Comparison of ENCODE assay signal across 7 mouse cellular contexts in genomic region chr7:49786618-49787382, GRCm38 (mm10). TPM values are rescaled to one million over a fixed set of nuclear protein-coding genes. Genes with fewer than 3 reads are reported as not detected.
DNase-seq lines count a peak whose midpoint lies in the region; ATAC-seq lines count a peak whose summit lies in the region.

No protein-coding gene starts in this region.

- 57% methylated on average over 12 of the region's 12 CpGs for WGBS in limb, embryonic 11.5 days
- 43% methylated on average over 12 of the region's 12 CpGs for WGBS in neural tube, embryonic 15.5 days

- H3K4me1 ChIP-seq in limb, embryonic 11.5 days (ENCODE audit: control insufficient read depth, insufficient read depth, low read length), result no peaks in the 10 kb centered on the region
- 0 out of 2 replicates have a peak, but pooled peaks cover 8% of the 10 kb centered on the region for H3K4me1 ChIP-seq in neural tube, embryonic 15.5 days

- H3K9ac ChIP-seq in limb, embryonic 11.5 days (ENCODE audit: low read length), result no peak overlapping the region
- H3K9ac ChIP-seq in neural tube, embryonic 15.5 days (replicated peaks), result no peak overlapping the region

- no peak overlapping the region for H3K4me2 ChIP-seq in limb, embryonic 11.5 days (ENCODE audit: low read depth, severe bottlenecking)
- no peak overlapping the region for H3K4me2 ChIP-seq in neural tube, embryonic 15.5 days

- H3K9me3 ChIP-seq in limb, embryonic 11.5 days (ENCODE audit: control insufficient read depth, low read length), result no peaks in the 10 kb centered on the region
- no peaks in the 10 kb centered on the region for H3K9me3 ChIP-seq in neural tube, embryonic 15.5 days (replicated peaks)

- no peak overlapping the region for H3K27ac ChIP-seq in limb, embryonic 11.5 days (replicated peaks; ENCODE audit: low read depth, low read length)
- peak overlapping the region; percentile 33 for H3K27ac ChIP-seq in neural tube, embryonic 15.5 days (replicated peaks)

- peak; percentile 54 for DNase-seq in ovary, postnatal 36 days (ENCODE audit: low spot score)
- DNase-seq in ovary, adult 18-20 months (ENCODE audit: low spot score), result no peak
- DNase-seq in limb, embryonic 11.5 days (ENCODE audit: low spot score), result peak; percentile 78

- H3K4me3 ChIP-seq in limb, embryonic 11.5 days (ENCODE audit: low read depth, low read length), result no peak overlapping the region
- H3K4me3 ChIP-seq in neural tube, embryonic 15.5 days (replicated peaks), result no peak overlapping the region

- peak; percentile 71 for ATAC-seq in activated CD4-positive, CD25-positive, alpha-beta regulatory T cell, adult 4 months
- peak; percentile 50 for ATAC-seq in common myeloid progenitor, adult 5-6 weeks (replicated peaks; ENCODE audit: low read depth, poor library complexity, severe bottlenecking)
- peak; percentile 32 to 59; a peak in 1 of 4 replicates for ATAC-seq in hematopoietic stem cell, adult 5-6 weeks (replicated peaks in 1 of 2; ENCODE audit: insufficient read depth in 1 of 2, low FRiP score in 2 of 2, low TSS enrichment in 1 of 2, low read depth in 1 of 2, poor library complexity in 2 of 2, severe bottlenecking in 2 of 2)
- ATAC-seq in limb, embryonic 11.5 days (ENCODE audit: insufficient number of reproducible peaks, low FRiP score, low TSS enrichment, low read depth), result no peak
- ATAC-seq in neural tube, embryonic 15.5 days (ENCODE audit: low FRiP score), result peak; percentile 58; the same call in 1 of the 2 replicates

- H3K27me3 ChIP-seq in limb, embryonic 11.5 days (ENCODE audit: control insufficient read depth, insufficient read depth, low read length), result no peaks in the 10 kb centered on the region
- no peaks in the 10 kb centered on the region for H3K27me3 ChIP-seq in neural tube, embryonic 15.5 days (replicated peaks)

- H3K36me3 ChIP-seq in limb, embryonic 11.5 days (ENCODE audit: control insufficient read depth, insufficient read depth, low read length), result no peaks in the 10 kb centered on the region; the same call in 1 of the 2 replicates
- peaks cover 23% of the 10 kb centered on the region for H3K36me3 ChIP-seq in neural tube, embryonic 15.5 days

RNA-seq across cellular contexts. Expression of gene Prmt3, which starts 8.7 kb away (rescaled TPM):
- 10 to 100 TPM in 1 of 2 experiments, 1 to 10 TPM in 1; 9.1 to 13.9 TPM for polyA plus RNA-seq in activated CD4-positive, CD25-positive, alpha-beta regulatory T cell, adult 4 months (2017; shearing (Covaris generic))
- total RNA-seq in common myeloid progenitor, adult 5-6 weeks (2017), result 66.2 and 81.4 TPM in 2 replicates
- 82.0 and 83.4 TPM in 2 replicates for total RNA-seq in hematopoietic stem cell, adult 5-6 weeks (2017)
- 51.8 and 54.4 TPM in 2 replicates for polyA plus RNA-seq in limb, embryonic 11.5 days (2014; fragmentation: Nextera tagmentation; extraction: Ambion mirVana)
- polyA plus RNA-seq in neural tube, embryonic 15.5 days (2015; fragmentation: Nextera tagmentation; extraction: Ambion mirVana), result 47.7 and 50.7 TPM in 2 replicates

RNA-seq across cellular contexts. Expression of gene Htatip2, which starts 27.9 kb away (rescaled TPM):
- 10 to 100 TPM; 38.4 to 46.6 TPM for polyA plus RNA-seq in activated CD4-positive, CD25-positive, alpha-beta regulatory T cell, adult 4 months (2017; shearing (Covaris generic))
- total RNA-seq in common myeloid progenitor, adult 5-6 weeks (2017), result 11.4 and 14.7 TPM in 2 replicates
- 7.7 and 15.0 TPM in 2 replicates for total RNA-seq in hematopoietic stem cell, adult 5-6 weeks (2017)
- 2.5 and 3.8 TPM in 2 replicates for polyA plus RNA-seq in limb, embryonic 11.5 days (2014; fragmentation: Nextera tagmentation; extraction: Ambion mirVana)
- 5.1 and 9.0 TPM in 2 replicates for polyA plus RNA-seq in neural tube, embryonic 15.5 days (2015; fragmentation: Nextera tagmentation; extraction: Ambion mirVana)
